Mouse (Mus musculus): Measurements from ENCODE around the gene Gm4846.

DNA sequence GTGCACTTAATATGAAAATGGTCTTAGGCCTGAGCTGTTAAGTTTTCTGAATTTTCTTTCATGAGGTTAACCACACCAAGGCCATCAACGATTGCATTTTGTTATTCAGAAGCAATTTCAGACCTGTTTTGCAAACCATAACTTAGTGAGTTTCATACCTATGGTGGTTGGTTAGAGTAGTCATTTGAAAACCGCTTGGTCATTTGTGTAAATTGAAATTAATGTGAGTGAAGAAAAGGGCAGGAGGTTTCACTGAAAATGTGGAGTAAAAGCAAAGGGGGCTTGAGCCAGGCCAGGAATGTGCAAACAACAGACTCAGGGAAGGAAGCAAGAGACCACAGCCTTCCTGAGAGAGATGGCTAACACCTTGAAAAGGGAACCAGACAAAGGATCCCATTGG is 17.9 kb downstream of the Gm4846 start:
- TF ChIP-seq CTCF (IDR thresholded peaks at IDR 0.05; ENCODE audit: borderline replicate concordance, insufficient read depth, low read length) = no peak
- TF ChIP-seq POLR2A (IDR thresholded peaks at IDR 0.05; ENCODE audit: low read depth, low read length) = no peak
